Mouse (Mus musculus) kidney, adult 2 months (tissue): Measurements from ENCODE around the gene Rnf157. TPM values are rescaled to one million over a fixed set of nuclear protein-coding genes. Genes with fewer than 3 reads are reported as not detected.

Experiments used
- DNase-seq: peaks from one replicate; pipeline ENCODE4 v3.0.0; 2021
- H3K27ac ChIP-seq: fragments of 200-500 bp; 2 replicates; pipeline ENCODE4 v1.5.1; 2012; ENCODE audit warnings: low read depth, low read length, control low read depth, inconsistent platforms; ENCODE audit not compliant: insufficient read depth
- H3K27me3 ChIP-seq: fragments of 200-500 bp; replicated peaks from 2 replicates; pipeline ENCODE4 v1.6.1; 2012; ENCODE audit warnings: mild to moderate bottlenecking, moderate library complexity, low read length, inconsistent platforms; ENCODE audit not compliant: control insufficient read depth, insufficient read depth
- H3K36me3 ChIP-seq: fragments of 200-500 bp; 2 replicates; pipeline ENCODE4 v1.6.1; 2012; ENCODE audit warnings: mild to moderate bottlenecking, moderate library complexity, low read length, inconsistent platforms; ENCODE audit not compliant: control insufficient read depth, insufficient read depth
- H3K4me1 ChIP-seq: fragments of 200-500 bp; 2 replicates; pipeline ENCODE4 v1.6.1; 2011; ENCODE audit warnings: low read length; ENCODE audit not compliant: control insufficient read depth, insufficient read depth
- H3K4me3 ChIP-seq: fragments of 200-500 bp; 2 replicates; pipeline ENCODE4 v1.5.1; 2011; ENCODE audit warnings: mild to moderate bottlenecking, low read depth, low read length, control low read depth; ENCODE audit not compliant: insufficient read depth
- CTCF ChIP-seq: fragments of 200-500 bp; conservative IDR thresholded peaks from 2 replicates; pipeline ENCODE4 v1.5.1; 2011; ENCODE audit warnings: low read depth, mild to moderate bottlenecking, control low read depth, low read length, moderate library complexity, mixed read lengths; ENCODE audit not compliant: insufficient read depth, insufficient read length
- POLR2A ChIP-seq: fragments of 200-500 bp; IDR thresholded peaks from one replicate; pipeline ENCODE4 v1.6.1; 2011; ENCODE audit warnings: low read depth, low read length, control low read depth
- WGBS: fragments of 180-500 bp; shearing (Covaris S2); methylation state at CpG from one replicate; pipeline ENCODE4 v1.1.7; 2018; 5-methylcytosine and 5-hydroxymethylcytosine counted together
- polyA plus RNA-seq: library from polyadenylated mRNA; depleted of rRNA; stranded (reverse); fragments of >200 nt; gene quantifications from 2 replicates; pipeline ENCODE4 v1.2.3, GENCODE M21; 2012

Gene Rnf157
- polyA plus RNA-seq, 1 experiment = 2.9 TPM

DNA sequence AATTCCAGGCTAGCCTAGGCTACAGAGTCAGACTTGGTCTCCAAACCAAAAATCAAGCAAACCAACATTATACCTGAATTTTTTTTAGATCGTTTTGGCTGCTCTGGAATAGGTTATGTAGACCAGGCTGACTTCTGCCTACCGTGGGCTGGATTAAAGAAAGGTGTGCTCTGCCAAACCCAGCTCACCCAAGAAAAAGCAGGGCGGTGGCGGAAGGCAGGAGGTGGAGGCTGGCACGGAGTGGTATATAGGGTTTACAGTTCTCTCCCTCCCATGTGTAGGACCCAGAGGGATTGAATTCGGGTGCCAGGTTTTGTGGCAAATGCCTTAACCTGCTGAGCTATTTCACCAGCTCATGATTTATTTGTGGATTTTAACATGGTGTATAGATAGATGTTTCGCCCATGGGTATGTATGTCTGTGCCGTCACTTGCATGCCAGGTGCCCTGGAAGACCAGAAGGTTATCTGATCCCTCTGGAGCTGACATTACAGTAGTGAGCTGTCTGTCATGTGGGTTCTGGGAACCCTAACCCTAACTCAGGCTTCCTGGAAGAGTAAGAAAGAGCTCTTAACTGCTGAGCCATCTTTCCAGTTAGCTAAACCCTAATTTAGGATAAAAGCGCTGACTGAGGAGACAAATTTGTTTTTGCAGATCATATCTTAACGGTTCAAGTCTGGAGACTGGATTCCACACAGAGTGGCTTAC, 105.7 kb downstream of the Rnf157 start, which contains the start of gene Exoc7:
TSS of gene Exoc7 (minus strand) at position 215 of the 707 bp plus-strand sequence.
- Histone ChIP-seq H3K36me3 (no peaks in the 10 kb centered on the region), H3K27me3 (no peaks in the 10 kb centered on the region), H3K4me3 (peak within 1 kb of the TSS; percentile 90), H3K27ac (peak within 1 kb of the TSS; percentile 33; the same call in 1 of the 2 replicates), H3K4me1 (peaks cover 7% of the 10 kb centered on the region; the same call in 1 of the 2 replicates)
- WGBS = 81% methylated on average over 10 of the region's 10 CpGs
- no peak for DNase-seq
- TF ChIP-seq CTCF (no peak), POLR2A (no peak)

DNA sequence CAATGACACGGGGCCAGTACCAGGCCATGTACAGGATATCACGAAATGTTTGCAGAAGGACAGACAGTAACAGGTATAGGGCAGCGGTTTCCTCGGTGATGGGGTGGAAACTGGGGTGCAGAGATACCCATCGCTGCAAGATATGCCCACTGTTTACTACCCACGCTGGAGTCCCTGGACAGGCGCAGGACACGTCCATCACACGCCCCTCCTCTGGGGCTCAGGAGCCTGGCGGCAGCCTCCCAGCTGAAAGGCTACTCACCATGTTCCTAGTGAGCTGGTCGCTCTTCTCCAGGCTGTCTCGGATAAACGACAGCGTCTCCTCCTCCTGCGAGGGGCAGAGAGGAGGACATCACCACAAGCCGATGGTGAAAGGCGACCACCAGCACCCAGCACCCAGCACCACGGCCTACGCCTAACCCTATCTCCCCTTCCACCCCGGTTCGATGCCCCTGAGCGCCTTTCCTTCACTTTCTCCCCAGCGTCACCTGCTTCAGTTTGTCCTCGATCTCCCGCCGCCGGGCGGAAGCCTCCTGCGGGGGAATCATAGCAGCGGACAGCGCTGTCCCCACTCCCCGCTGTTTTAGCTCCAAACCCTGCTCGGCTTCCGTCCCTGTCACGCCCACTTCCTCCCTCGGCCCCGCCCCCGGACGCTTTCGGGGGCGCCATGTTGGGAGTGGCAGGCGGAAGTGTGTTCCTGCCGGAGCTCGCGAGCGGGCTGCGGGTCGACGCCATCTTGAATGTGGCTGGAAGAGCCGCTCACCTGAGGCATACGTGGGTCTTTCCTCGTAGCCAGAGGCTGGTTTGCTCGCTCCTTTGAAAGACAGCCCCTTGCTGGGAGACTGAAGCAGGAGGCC, 106.5 kb downstream of the Rnf157 start:
- TF ChIP-seq POLR2A (peak; percentile 33), CTCF (no peak)
- peak; percentile 96 for DNase-seq
- Histone ChIP-seq H3K4me3 (peak overlapping the region; percentile 90), H3K27ac (peak overlapping the region; percentile 33; the same call in 1 of the 2 replicates), H3K36me3 (no peaks in the 10 kb centered on the region; the same call in 1 of the 2 replicates), H3K27me3 (no peaks in the 10 kb centered on the region), H3K4me1 (peaks cover 7% of the 10 kb centered on the region; the same call in 1 of the 2 replicates)
- 1% methylated on average over 53 of the region's 53 CpGs for WGBS

DNA sequence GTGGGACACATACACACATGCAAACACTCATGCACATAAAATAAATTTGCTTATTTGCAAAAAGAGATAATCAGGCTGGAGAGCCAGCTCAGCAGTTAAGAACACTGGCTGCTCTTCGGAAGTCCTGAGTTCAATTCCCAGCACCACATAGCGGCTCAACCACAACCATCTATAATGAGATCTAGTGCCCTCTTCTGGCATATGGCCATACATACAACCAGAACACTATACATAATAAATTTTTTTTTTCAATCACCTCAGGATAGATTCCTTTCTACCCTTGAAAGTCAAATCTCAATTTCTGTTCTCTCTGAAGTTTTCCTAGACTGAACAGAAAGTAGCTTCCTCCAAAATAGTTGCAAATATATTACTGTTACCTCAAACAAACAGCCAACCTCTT, 107.4 kb downstream of the Rnf157 start:
- H3K4me1 ChIP-seq = peaks cover 7% of the 10 kb centered on the region; the same call in 1 of the 2 replicates
- 96% methylated on average over 2 of the region's 2 CpGs for WGBS

DNA sequence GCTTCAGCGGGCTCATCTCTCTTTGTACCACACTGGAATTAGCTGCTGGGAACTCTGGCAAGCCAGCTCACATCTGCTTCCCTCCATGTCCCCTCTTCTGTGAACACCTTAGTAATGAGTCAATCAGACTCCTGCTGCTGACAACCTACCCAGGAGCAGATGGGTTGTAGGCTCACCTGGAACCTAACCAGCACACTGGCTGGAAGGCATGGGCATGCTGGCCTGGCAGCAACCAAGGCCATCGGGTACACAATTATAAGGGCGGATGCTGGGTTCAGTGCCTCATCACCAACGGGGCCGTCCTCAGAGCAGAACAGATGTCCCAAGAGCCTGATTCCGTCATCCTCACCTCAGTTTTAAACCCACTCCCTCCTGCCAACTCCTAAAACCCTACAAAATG, 114.2 kb downstream of the Rnf157 start:
- H3K27ac ChIP-seq = no peak overlapping the region
- no peaks in the 10 kb centered on the region for H3K4me1 ChIP-seq
- no peaks in the 10 kb centered on the region; the same call in none of the 2 replicates for H3K36me3 ChIP-seq
- TF ChIP-seq CTCF (no peak), POLR2A (no peak)
- 95% methylated on average over 6 of the region's 6 CpGs for WGBS
- no peak for DNase-seq
- no peak overlapping the region for H3K4me3 ChIP-seq
- H3K27me3 ChIP-seq = no peaks in the 10 kb centered on the region

More for the DNA sequence above, 107.4 kb downstream of the Rnf157 start:
- TF ChIP-seq CTCF = no peak
- TF ChIP-seq POLR2A = no peak
- no peaks in the 10 kb centered on the region for H3K27me3 ChIP-seq
- H3K4me3 ChIP-seq = no peak overlapping the region
- no peaks in the 10 kb centered on the region; the same call in none of the 2 replicates for H3K36me3 ChIP-seq
- H3K27ac ChIP-seq = no peak overlapping the region
- no peak for DNase-seq

DNA sequence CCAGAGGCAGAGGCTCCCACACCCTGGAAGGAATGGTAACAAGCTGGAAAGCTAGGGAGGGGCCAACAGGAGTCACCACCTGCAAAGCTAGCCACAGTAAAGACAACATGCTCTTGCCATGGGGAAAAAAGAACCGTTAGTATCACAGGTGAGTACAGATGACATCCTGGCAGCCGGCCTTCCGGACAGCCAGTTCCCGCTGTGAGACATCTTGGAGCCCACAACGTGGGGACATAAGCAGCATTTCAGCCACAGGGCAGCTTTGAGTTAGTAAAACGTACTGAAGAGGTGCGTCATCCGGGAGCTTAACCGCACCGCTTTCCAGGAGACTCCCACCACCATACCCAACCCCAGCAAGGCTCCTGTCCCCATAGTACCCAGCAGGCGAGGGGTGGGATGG, 114.6 kb downstream of the Rnf157 start:
- DNase-seq = no peak
- Histone ChIP-seq H3K4me1 (no peaks in the 10 kb centered on the region), H3K27ac (no peak overlapping the region), H3K36me3 (no peaks in the 10 kb centered on the region; the same call in none of the 2 replicates), H3K27me3 (no peaks in the 10 kb centered on the region), H3K4me3 (no peak overlapping the region)
- 93% methylated on average over 11 of the region's 11 CpGs for WGBS
- TF ChIP-seq CTCF (no peak), POLR2A (no peak)

DNA sequence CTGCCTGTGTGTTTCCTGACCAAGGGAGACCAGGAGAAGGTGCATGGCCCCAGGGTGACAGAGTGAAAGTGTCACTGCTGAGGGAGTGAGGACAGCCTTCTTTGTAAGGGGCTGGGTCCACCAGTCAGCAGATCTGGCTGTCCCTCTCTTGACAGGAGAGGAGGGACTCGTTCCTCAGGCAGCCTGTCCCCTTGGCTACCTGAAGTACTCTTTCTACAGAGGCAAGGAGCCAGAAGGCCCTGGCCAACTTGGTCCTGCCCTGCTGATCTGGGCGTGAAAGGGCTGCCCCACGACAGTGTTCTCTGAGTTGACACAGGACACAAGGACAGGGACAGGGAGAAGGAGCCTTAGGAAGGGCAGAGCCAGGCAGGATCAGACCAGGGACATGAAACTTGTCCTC, 115.8 kb downstream of the Rnf157 start:
- Histone ChIP-seq H3K36me3 (no peaks in the 10 kb centered on the region; the same call in none of the 2 replicates), H3K4me1 (no peaks in the 10 kb centered on the region)

DNA sequence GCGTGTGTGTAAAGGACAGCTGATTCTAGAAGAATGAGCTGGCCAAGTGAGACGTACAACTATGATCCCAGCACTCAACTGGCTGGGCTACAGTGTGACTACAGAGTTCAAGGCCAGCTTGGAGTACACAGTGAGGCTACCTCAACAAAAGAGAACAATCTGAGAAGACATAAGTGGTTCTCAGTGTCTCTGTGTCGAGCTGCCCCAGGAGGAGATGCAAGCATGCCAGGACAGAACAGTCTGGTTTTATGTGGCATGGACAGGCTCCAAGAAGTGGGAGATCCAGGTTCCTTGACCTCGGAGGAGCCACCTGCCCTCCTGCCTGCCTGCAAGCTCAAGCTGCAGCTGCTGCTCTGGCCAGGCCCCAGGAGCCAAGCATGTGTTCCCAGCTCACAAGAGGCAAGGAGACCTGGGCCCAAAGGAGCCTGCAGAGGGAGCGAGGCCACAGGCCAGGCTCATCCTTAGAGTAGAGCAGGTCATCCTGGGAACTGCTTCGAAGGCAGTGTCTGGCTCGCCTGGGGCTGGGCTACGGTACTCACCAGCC, 116.6 kb downstream of the Rnf157 start:
- 86% methylated on average over 8 of the region's 8 CpGs for WGBS
- H3K4me1 ChIP-seq = no peaks in the 10 kb centered on the region

More for the DNA sequence above, 115.8 kb downstream of the Rnf157 start:
- H3K27me3 ChIP-seq = no peaks in the 10 kb centered on the region
- 82% methylated on average over 3 of the region's 3 CpGs for WGBS
- no peak overlapping the region for H3K27ac ChIP-seq
- H3K4me3 ChIP-seq = no peak overlapping the region
- no peak for TF ChIP-seq CTCF
- DNase-seq = no peak

More for the DNA sequence above, 116.6 kb downstream of the Rnf157 start:
- Histone ChIP-seq H3K27me3 (no peaks in the 10 kb centered on the region), H3K4me3 (no peak overlapping the region), H3K27ac (no peak overlapping the region), H3K36me3 (no peaks in the 10 kb centered on the region; the same call in none of the 2 replicates)
- DNase-seq = no peak
- TF ChIP-seq CTCF = no peak
- TF ChIP-seq POLR2A = no peak
